Mouse (Mus musculus) small intestine, adult 2 months (tissue): ENCODE measurements around the gene Mien1.

Source experiments
- CTCF ChIP-seq: fragments of 200-500 bp; IDR thresholded peaks from 2 replicates; pipeline ENCODE4 v1.5.1; 2012; ENCODE audit warnings: low read depth, mild to moderate bottlenecking, control low read depth, inconsistent platforms, low read length, moderate library complexity, mixed read lengths; ENCODE audit not compliant: insufficient replicate concordance, insufficient read length; ENCODE audit errors: extremely low read depth
- POLR2A ChIP-seq: fragments of 200-500 bp; IDR thresholded peaks from 2 replicates; pipeline ENCODE4 v1.6.1; 2012; ENCODE audit warnings: low read depth, mild to moderate bottlenecking, control low read depth, inconsistent platforms, low read length, moderate library complexity

GRCm38 (mm10) chr11:98400816-98401215 is 38.0 kb downstream of the Mien1 start:
- TF ChIP-seq CTCF, result no peak
- TF ChIP-seq POLR2A, result peak; percentile 85
